Mouse (Mus musculus) naive thymus-derived CD4-positive, alpha-beta T cell, adult 2 months (primary cell): ENCODE measurements around the gene Cdk5rap3.

Experiments
- DNase-seq: peaks from one replicate; pipeline ENCODE4 v3.0.0-alpha.2; 2011; ENCODE audit warnings: low read depth

Gene Cdk5rap3

DNA sequence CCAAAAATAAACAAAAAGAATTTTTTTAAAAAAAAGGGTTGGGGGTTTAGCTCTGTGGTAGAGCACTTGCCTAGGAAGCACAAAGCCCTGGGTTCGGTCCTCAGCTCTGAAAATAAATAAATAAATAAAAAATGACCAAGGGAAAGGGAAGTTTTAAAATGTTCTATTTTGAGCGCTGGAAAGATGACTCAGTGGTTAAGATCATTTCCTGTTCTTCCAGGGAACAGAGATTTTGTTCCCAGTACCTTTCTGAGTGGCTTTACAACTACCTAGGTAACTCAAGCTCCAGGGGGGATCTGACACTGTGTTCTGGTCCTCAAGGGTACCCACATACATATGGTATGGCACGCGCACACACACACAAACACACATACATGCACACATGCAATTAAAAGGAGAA, 20.4 kb downstream of the Cdk5rap3 start:
- DNase-seq: no peak

GRCm38 (mm10) chr11:96893203-96893842, 23.0 kb downstream of the Cdk5rap3 start:
- no peak for DNase-seq

GRCm38 (mm10) chr11:96891784-96892527, 24.3 kb downstream of the Cdk5rap3 start:
- DNase-seq: no peak

GRCm38 (mm10) chr11:96886942-96887546, 29.3 kb downstream of the Cdk5rap3 start:
- DNase-seq: no peak

GRCm38 (mm10) chr11:96885901-96886340, 30.4 kb downstream of the Cdk5rap3 start:
- no peak for DNase-seq

DNA sequence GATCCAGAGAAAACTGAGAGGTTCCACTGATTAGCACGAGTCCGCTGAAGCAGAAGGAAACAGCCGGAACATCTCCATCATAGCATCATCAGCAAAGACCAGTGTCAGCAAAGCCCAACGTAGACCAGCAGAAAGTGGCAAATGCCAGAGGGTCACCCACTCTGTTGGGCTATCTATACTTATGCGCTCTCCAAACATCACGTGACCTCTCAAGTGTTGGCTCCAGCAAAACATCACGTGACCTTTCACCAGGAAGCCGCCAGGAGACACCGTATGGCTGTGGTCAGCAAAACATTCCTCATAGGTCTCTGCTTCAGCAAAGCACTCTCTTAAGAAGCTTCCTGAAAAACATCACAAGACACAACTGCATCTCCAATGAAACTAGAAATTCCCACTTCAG, 36.0 kb downstream of the Cdk5rap3 start:
- no peak for DNase-seq

GRCm38 (mm10) chr11:96879359-96879758, 36.9 kb downstream of the Cdk5rap3 start:
- no peak for DNase-seq

DNA sequence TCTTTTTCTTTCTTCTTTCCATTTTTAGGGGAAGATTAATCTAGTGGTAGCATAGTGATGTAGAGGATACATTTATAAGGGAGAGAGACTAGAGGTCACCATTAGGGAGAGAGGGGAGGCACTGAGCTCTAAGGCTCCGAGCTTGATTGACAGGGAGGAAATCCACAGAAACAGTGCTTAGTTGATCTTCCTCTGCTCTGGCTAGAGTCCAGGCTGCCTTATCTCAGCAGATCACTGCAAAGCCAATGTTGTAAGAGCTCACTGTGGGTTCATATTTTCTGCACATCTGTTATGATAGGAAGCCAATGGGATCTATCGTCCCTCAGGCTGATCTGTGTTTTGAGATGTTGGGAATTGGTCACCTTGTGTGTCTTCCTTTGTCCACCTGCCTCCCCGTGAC, 37.6 kb downstream of the Cdk5rap3 start:
- DNase-seq: no peak

DNA sequence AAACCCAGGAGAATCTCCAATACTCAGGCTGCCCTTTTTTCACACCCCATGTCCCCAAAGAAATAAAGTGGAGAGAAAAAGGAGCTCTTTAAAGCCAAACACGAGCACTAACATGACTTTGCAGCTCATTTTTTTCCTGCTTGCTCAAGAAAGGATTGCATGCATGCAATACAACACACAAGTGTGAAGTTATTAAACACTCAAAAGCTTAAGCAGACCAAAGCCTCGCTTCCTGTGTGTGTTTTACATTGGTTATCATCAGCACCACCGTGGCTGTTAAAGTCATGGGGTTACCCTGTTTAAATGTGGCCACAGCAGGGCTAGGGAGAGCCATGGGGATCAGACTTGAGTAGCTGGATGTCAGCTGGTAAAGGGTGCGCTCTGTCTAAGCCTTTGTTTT, 39.2 kb downstream of the Cdk5rap3 start:
- no peak for DNase-seq

GRCm38 (mm10) chr11:96876300-96877040, 39.8 kb downstream of the Cdk5rap3 start:
- DNase-seq: no peak

DNA sequence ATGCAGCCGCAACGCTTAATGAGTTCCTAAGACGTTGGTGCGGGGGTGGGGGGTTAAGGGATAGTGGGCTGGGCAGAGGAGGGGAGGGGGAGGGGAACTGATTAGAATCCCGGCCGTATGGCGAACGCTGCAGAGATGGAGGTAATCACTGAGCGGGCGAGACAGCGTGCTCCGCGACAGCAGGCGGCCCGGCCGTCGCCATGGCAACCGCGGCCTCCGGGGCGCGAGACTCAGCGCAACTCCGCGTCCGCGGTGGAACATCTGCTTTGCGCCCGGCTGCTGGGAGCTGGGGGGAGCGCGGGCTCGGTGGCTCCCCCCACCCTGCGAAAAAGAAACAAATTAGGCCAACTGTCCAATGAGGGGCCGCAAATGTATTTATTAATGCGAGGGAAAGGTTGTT, 40.6 kb downstream of the Cdk5rap3 start:
- peak; percentile 64 for DNase-seq

GRCm38 (mm10) chr11:96875270-96875669, 41.0 kb downstream of the Cdk5rap3 start:
- no peak for DNase-seq

GRCm38 (mm10) chr11:96873601-96874140, 42.6 kb downstream of the Cdk5rap3 start:
- DNase-seq: no peak

- no peak for DNase-seq
These were observed 43.6 kb downstream of the Cdk5rap3 start for GRCm38 (mm10) chr11:96872441-96873379.

- DNase-seq: peak; percentile 84
These were observed 49.1 kb downstream of the Cdk5rap3 start for GRCm38 (mm10) chr11:96867149-96867548.

- peak; percentile 16 for DNase-seq
These were observed 52.9 kb downstream of the Cdk5rap3 start for GRCm38 (mm10) chr11:96863206-96863995.

- no peak for DNase-seq
These were observed 53.8 kb downstream of the Cdk5rap3 start for GRCm38 (mm10) chr11:96862534-96862933.

GRCm38 (mm10) chr11:96861878-96862289, 54.4 kb downstream of the Cdk5rap3 start:
- DNase-seq: peak; percentile 98

DNA sequence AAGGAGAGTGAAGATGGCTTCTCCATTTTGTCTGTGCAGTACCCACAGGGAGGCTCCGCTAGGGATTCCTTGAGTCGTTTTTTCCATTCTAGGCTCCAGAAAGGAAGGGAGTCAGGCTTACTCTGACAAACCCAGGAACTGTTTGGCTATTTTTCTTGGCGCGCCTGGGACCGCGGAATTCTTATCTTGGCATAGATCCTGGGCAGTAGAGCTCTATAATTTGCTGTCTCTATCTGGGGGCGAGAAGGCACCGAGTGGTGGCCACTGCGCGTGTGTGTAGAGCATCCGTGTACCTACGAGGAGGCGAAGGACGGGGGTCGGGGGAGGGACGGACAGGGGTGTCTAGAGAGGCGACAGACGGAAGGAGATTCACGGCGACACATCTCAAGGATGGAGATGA, 54.9 kb downstream of the Cdk5rap3 start:
- DNase-seq: no peak

GRCm38 (mm10) chr11:96860564-96860963, 55.7 kb downstream of the Cdk5rap3 start:
- DNase-seq: peak; percentile 87
